14 mouse cellular contexts compared by ENCODE assay signal in the genomic region with DNA sequence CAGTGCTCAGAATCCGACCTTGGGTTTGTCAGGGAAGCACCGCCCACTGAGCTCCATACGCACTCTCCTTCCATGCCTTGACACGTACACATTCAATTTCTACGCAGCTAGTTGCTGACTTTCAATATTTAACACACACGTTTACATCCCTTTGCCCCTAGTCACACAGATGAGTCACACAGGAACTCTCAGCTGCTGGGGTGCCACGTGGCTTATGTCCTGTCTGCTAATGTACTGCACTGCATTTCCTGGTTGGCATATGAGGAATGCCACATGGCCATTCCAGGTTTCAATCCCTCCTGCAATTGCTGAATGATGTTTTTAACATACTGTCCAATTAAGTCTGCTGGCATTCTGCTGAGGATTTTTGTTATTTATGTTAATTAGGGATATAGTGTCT. TPM values are rescaled to one million over a fixed set of nuclear protein-coding genes. Genes with fewer than 3 reads are reported as not detected.
DNase-seq lines count a peak whose midpoint lies in the region; ATAC-seq and TF ChIP-seq lines count a peak whose summit lies in the region.
"Had no signal": no experiment of that assay in that cellular context is flagged by ENCODE, and none has a peak within 500 bp of the region (broad histone marks: within the 10 kb centered on the region; RNA-seq: fewer than 3 reads in every experiment).

No protein-coding gene starts in this region.

- DNase-seq in forebrain, embryonic 14.5 days (ENCODE audit: low spot score): peak; percentile 55
- no peak for DNase-seq in forebrain, embryonic 11.5 days (ENCODE audit: low spot score)
- peak; percentile 28 for DNase-seq in adrenal gland, postnatal 10 days
- DNase-seq in cerebellum, adult 9-10 months: no peak
- no peak for DNase-seq in right cerebral cortex, postnatal 36 days (ENCODE audit: low spot score in 2 of 2)
- DNase-seq: heart, postnatal 4 days; kidney, postnatal 36 days had no signal

- no peak overlapping the region for H3K9ac ChIP-seq in forebrain, embryonic 14.5 days (ENCODE audit: low read length)
- no peak overlapping the region for H3K9ac ChIP-seq in forebrain, embryonic 11.5 days (ENCODE audit: low read length)

- peak; percentile 48; the same call in 1 of the 2 replicates for ATAC-seq in forebrain, embryonic 14.5 days
- ATAC-seq in forebrain, embryonic 11.5 days (replicated peaks; ENCODE audit: low FRiP score): no peak
- no peak for ATAC-seq in megakaryocyte, adult 5-6 weeks (ENCODE audit: poor library complexity, severe bottlenecking)
- ATAC-seq: inflammation-experienced regulatory T-cells, adult 6 months had no signal

- H3K4me3 ChIP-seq in forebrain, embryonic 14.5 days (ENCODE audit: low read depth, low read length): no peak overlapping the region
- no peak overlapping the region for H3K4me3 ChIP-seq in forebrain, embryonic 11.5 days (ENCODE audit: low read depth, low read length)
- H3K4me3 ChIP-seq in megakaryocyte, embryonic 14.5 days (replicated peaks): peak overlapping the region; percentile 84
- H3K4me3 ChIP-seq in myocyte: no peak overlapping the region
- H3K4me3 ChIP-seq: left cerebral cortex, adult 2 months had no signal

- H3K9me3 ChIP-seq in forebrain, embryonic 14.5 days (replicated peaks; ENCODE audit: control insufficient read depth, low read length): no peaks in the 10 kb centered on the region
- no peaks in the 10 kb centered on the region for H3K9me3 ChIP-seq in forebrain, embryonic 11.5 days (ENCODE audit: control insufficient read depth, low read length)
- H3K9me3 ChIP-seq in megakaryocyte, embryonic 14.5 days: peaks cover 6% of the 10 kb centered on the region; the same call in 1 of the 2 replicates

- H3K27me3 ChIP-seq in forebrain, embryonic 14.5 days (replicated peaks; ENCODE audit: control insufficient read depth, insufficient read depth, low read length): no peaks in the 10 kb centered on the region
- H3K27me3 ChIP-seq in forebrain, embryonic 11.5 days (ENCODE audit: control insufficient read depth, insufficient read depth, low read length): no peaks in the 10 kb centered on the region
- H3K27me3 ChIP-seq in megakaryocyte, embryonic 14.5 days (replicated peaks): peaks cover 26% of the 10 kb centered on the region
- H3K27me3 ChIP-seq in myocyte (ENCODE audit: control insufficient read depth, insufficient read depth, insufficient read length): peaks cover 3% of the 10 kb centered on the region

- H3K4me2 ChIP-seq in forebrain, embryonic 14.5 days (ENCODE audit: low read length): no peak overlapping the region
- no peak overlapping the region for H3K4me2 ChIP-seq in forebrain, embryonic 11.5 days (ENCODE audit: low read depth, low read length, severe bottlenecking)
- peak overlapping the region; percentile 24 for H3K4me2 ChIP-seq in myocyte (ENCODE audit: low read depth)
- H3K4me2 ChIP-seq: liver, embryonic 11.5 days had no signal

- no peaks in the 10 kb centered on the region for H3K4me1 ChIP-seq in forebrain, embryonic 14.5 days (ENCODE audit: control insufficient read depth, insufficient read depth, low read length)
- H3K4me1 ChIP-seq in forebrain, embryonic 11.5 days (replicated peaks; ENCODE audit: control insufficient read depth, insufficient read depth, low read length): no peaks in the 10 kb centered on the region
- H3K4me1 ChIP-seq in megakaryocyte, embryonic 14.5 days: peaks cover 14% of the 10 kb centered on the region

- H3K79me2 ChIP-seq in myocyte (ENCODE audit: control insufficient read depth, insufficient read depth): no peaks in the 10 kb centered on the region

- H3K36me3 ChIP-seq in forebrain, embryonic 14.5 days (ENCODE audit: control insufficient read depth, insufficient read depth, low read length): no peaks in the 10 kb centered on the region
- H3K36me3 ChIP-seq in forebrain, embryonic 11.5 days (ENCODE audit: control insufficient read depth, insufficient read depth, low read length): no peaks in the 10 kb centered on the region
- H3K36me3 ChIP-seq in megakaryocyte, embryonic 14.5 days (replicated peaks; ENCODE audit: low read length): no peaks in the 10 kb centered on the region
- no peaks in the 10 kb centered on the region for H3K36me3 ChIP-seq in myocyte (ENCODE audit: control insufficient read depth, insufficient read depth)

- H3ac ChIP-seq in myocyte (ENCODE audit: control insufficient read depth, insufficient read length): no peak overlapping the region

- no peak overlapping the region for H3K27ac ChIP-seq in forebrain, embryonic 14.5 days (ENCODE audit: low read depth, low read length)
- H3K27ac ChIP-seq in forebrain, embryonic 11.5 days (ENCODE audit: low read depth, low read length): no peak overlapping the region
- H3K27ac ChIP-seq: left cerebral cortex, adult 2 months; macrophage had no signal

- TF ChIP-seq POLR2A in myocyte (IDR thresholded peaks at IDR 0.05; ENCODE audit: insufficient read length, low read depth): no peak

- 67% methylated on average over 7 of the region's 7 CpGs for WGBS in forebrain, embryonic 14.5 days
- 82% methylated on average over 7 of the region's 7 CpGs for WGBS in forebrain, embryonic 11.5 days

TF ChIP-seq in myocyte, 11 proteins besides CTCF, POLR2A, EP300 and RAD21:
- TF ChIP-seq E2F4 (IDR thresholded peaks at IDR 0.05; ENCODE audit: insufficient read depth) (no peak), SRF (IDR thresholded peaks at IDR 0.05; ENCODE audit: control insufficient read depth, insufficient read length, low read depth) (no peak), TCF3 (IDR thresholded peaks at IDR 0.05; ENCODE audit: insufficient read length, low read depth) (no peak), USF1 (IDR thresholded peaks at IDR 0.05; ENCODE audit: low read depth) (peak; percentile 69), TCF12 (IDR thresholded peaks at IDR 0.05; ENCODE audit: insufficient read depth, poor library complexity, severe bottlenecking) (no peak), CEBPB (IDR thresholded peaks at IDR 0.05; ENCODE audit: insufficient read depth, poor library complexity, severe bottlenecking) (no peak), MYOG (IDR thresholded peaks at IDR 0.05; ENCODE audit: control insufficient read depth in 1 of 3, insufficient read depth in 1 of 3, insufficient read length in 2 of 3, low read depth in 2 of 3) (no peak), REST (IDR thresholded peaks at IDR 0.05; ENCODE audit: insufficient read depth, insufficient read length) (no peak), POLR2AphosphoS2 (IDR thresholded peaks at IDR 0.05; ENCODE audit: insufficient read length, low read depth) (no peak), MAX (IDR thresholded peaks at IDR 0.05; ENCODE audit: low read depth) (no peak), MYOD1 (IDR thresholded peaks at IDR 0.05; ENCODE audit: control insufficient read depth in 1 of 3, insufficient read length in 2 of 3, low read depth in 2 of 3) (peak in 1 of 3 experiments; percentile 17)

RNA-seq across cellular contexts. Expression of a gene that starts 59.8 kb away (rescaled TPM):
- polyA plus RNA-seq in forebrain, embryonic 14.5 days (2014; fragmentation: Nextera tagmentation; extraction: Ambion mirVana): 12.9 and 17.3 TPM in 2 replicates
- polyA plus RNA-seq in forebrain, embryonic 11.5 days (2014; fragmentation: Nextera tagmentation; extraction: Ambion mirVana): 25.8 and 26.1 TPM in 2 replicates
- polyA plus RNA-seq in megakaryocyte, embryonic 14.5 days (2012; ENCODE audit: insufficient read depth, low replicate concordance): 0.12 and 0.30 TPM in 2 replicates
- total RNA-seq in megakaryocyte, adult 5-6 weeks (2015): 1.8 and 2.7 TPM in 2 replicates
- 4.1 and 9.7 TPM in 2 replicates for total RNA-seq in megakaryocyte, adult 5-6 weeks (2017)
- 1 to 10 TPM; 3.3 to 5.1 TPM for total RNA-seq in adrenal gland, postnatal 10 days (2021)
- 0.73 TPM for polyA plus RNA-seq in myocyte (2012; fragmentation: generic; extraction: Trizol)

Comparison
In these comparisons a context has a peak if more than half of its experiments do, and no peak if none do; other contexts are left out.
1. DNase-seq: peak in forebrain, embryonic 14.5 days (single experiment) and adrenal gland, postnatal 10 days (single experiment); none in forebrain, embryonic 11.5 days (single experiment), cerebellum, adult 9-10 months (single experiment) and right cerebral cortex, postnatal 36 days (0 of 2).